Mouse (Mus musculus) megakaryocyte, embryonic 14.5 days (primary cell): ENCODE measurements around the gene Gm21304.
"Not testable (repeated sequence)": the region's sequence is repeated elsewhere in the genome, so short reads cannot be mapped to it uniquely, and the experiment has no call there.

ENCODE experiments used
- FLI1 ChIP-seq: IDR thresholded peaks from 2 replicates; pipeline ENCODE4 v1.6.1; 2012; ENCODE audit warnings: low read length, inconsistent platforms, mixed read lengths
- GATA1 ChIP-seq: IDR thresholded peaks from 3 replicates; pipeline ENCODE4 v1.6.1; 2012; ENCODE audit warnings: mixed read lengths, low read length, inconsistent platforms, borderline replicate concordance

DNA sequence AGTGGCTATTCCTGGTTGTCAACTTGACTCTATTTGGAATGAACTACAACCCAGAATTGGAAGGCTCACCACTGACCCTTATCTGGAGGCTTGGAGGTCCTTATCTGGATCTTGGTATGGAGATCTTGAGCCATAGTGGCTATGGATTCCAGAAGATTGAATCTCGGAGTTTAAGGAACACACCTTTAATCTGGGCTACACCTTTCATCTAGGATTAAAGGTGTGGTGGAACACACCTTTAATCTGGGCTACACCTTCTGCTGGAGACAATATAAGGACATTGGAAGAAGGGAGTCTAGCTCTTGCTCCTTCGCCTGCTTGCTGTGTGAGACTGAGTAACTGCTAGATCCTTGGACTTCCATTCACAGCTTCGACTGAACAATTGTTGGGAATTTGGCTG lies 25.4 kb downstream of the Gm21304 start, which contains the start of gene Gm4340:
- TF ChIP-seq GATA1, FLI1: not testable (repeated sequence)
